Mouse (Mus musculus) MEL (cell line): ENCODE results near the gene Dspp.

ENCODE experiments used
- MAFK ChIP-seq: IDR thresholded peaks from 2 replicates; pipeline ENCODE4 v1.6.1; 2011; ENCODE audit warnings: low read depth, mild to moderate bottlenecking, low read length, improper control_type of control experiment, borderline replicate concordance
- UBTF ChIP-seq: IDR thresholded peaks from 2 replicates; pipeline ENCODE4 v1.6.1; 2012; ENCODE audit warnings: low read depth, mild to moderate bottlenecking, inconsistent platforms, low read length, improper control_type of control experiment, moderate library complexity, borderline replicate concordance; ENCODE audit not compliant: insufficient read depth

DNA sequence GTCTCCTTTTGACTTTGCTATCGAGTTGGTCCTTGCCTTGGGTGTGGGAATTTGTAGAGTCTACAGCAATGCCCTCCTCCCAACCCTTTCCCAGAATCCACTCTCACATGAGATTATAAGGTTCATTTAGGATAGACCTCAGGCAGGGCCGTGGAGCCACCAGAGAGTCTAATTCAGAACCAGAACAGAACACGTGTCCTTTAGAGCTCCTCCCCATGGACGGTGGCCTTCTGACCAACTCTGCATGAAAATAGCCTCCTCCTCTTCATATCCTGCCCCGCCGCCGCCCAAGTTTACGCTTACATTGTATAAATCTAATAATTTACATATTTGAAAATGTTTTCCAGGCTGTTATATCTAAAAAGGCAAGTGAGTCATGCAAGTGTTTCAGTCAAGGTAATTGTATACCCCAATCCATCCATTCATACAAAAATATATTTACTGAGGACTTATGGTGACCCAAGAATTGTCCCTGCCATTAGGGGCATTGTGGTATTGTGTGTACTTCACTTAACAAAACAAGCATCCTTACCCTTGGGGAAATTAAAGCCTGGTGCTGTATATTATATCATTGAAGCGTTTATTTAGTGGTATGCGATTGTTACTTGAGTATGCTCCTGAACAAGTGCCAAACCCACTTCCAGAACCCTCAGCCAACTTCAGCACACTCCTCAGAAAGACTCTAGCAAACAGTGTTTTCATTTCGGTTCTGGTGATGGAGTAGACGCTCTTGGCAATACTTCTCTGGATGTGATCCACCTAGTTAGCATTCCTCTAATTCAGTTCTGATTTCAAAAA lies 30.8 kb downstream of the Dspp start:
- TF ChIP-seq UBTF: no peak
- no peak for TF ChIP-seq MAFK
